Mouse (Mus musculus): ENCODE results near the gene Prima1. TPM values are rescaled to one million over a fixed set of nuclear protein-coding genes. Genes with fewer than 3 reads are reported as not detected.

The Prima1 gene
- total RNA-seq, 2 experiments from 2014 or later: 4.8 to 7.9 TPM

GRCm38 (mm10) chr12:103226121-103226520 is 15.8 kb downstream of the Prima1 start:
- DNase-seq (ENCODE audit: low spot score in 2 of 2): no peak

GRCm38 (mm10) chr12:103223671-103224070 is 18.3 kb downstream of the Prima1 start:
- no peak for DNase-seq (ENCODE audit: low spot score in 2 of 2)

GRCm38 (mm10) chr12:103215877-103216610 is 25.9 kb downstream of the Prima1 start:
- no peak for DNase-seq (ENCODE audit: low spot score in 2 of 2)

- no peak for DNase-seq (ENCODE audit: low spot score in 2 of 2)
Observed at GRCm38 (mm10) chr12:103214797-103215196, 27.2 kb downstream of the Prima1 start.

GRCm38 (mm10) chr12:103214270-103214669 is 27.7 kb downstream of the Prima1 start:
- DNase-seq (ENCODE audit: low spot score in 2 of 2): peak in 1 of 2 experiments; percentile 22

GRCm38 (mm10) chr12:103213591-103213990 is 28.4 kb downstream of the Prima1 start:
- no peak for DNase-seq (ENCODE audit: low spot score in 2 of 2)

GRCm38 (mm10) chr12:103211078-103211477 is 30.9 kb downstream of the Prima1 start:
- no peak for DNase-seq (ENCODE audit: low spot score in 2 of 2)

- DNase-seq (ENCODE audit: low spot score in 2 of 2): no peak
Observed at GRCm38 (mm10) chr12:103209581-103209980, 32.4 kb downstream of the Prima1 start.

GRCm38 (mm10) chr12:103205561-103205960 is 36.4 kb downstream of the Prima1 start:
- peak in 1 of 2 experiments; percentile 22 for DNase-seq (ENCODE audit: low spot score in 2 of 2)

- no peak for DNase-seq (ENCODE audit: low spot score in 2 of 2)
Observed at GRCm38 (mm10) chr12:103202592-103203544, 39.1 kb downstream of the Prima1 start.

- DNase-seq (ENCODE audit: low spot score in 2 of 2): no peak
Observed at GRCm38 (mm10) chr12:103192996-103193395, 49.0 kb downstream of the Prima1 start.

- DNase-seq (ENCODE audit: low spot score in 2 of 2): peak; percentile 52 to 77
Observed at GRCm38 (mm10) chr12:103189771-103190170, 52.2 kb downstream of the Prima1 start.

GRCm38 (mm10) chr12:103188223-103188622 is 53.7 kb downstream of the Prima1 start:
- DNase-seq (ENCODE audit: low spot score in 2 of 2): no peak

GRCm38 (mm10) chr12:103187020-103187419 is 54.9 kb downstream of the Prima1 start:
- no peak for DNase-seq (ENCODE audit: low spot score in 2 of 2)

GRCm38 (mm10) chr12:103183057-103183456 is 58.9 kb downstream of the Prima1 start:
- no peak for DNase-seq (ENCODE audit: low spot score in 2 of 2)

- no peak for DNase-seq (ENCODE audit: low spot score in 2 of 2)
Observed at GRCm38 (mm10) chr12:103168892-103169291, 73.1 kb downstream of the Prima1 start.

- no peak for DNase-seq (ENCODE audit: low spot score in 2 of 2)
Observed at GRCm38 (mm10) chr12:103164101-103165030, 77.6 kb downstream of the Prima1 start.

GRCm38 (mm10) chr12:103163596-103163995 is 78.4 kb downstream of the Prima1 start:
- no peak for DNase-seq (ENCODE audit: low spot score in 2 of 2)

GRCm38 (mm10) chr12:103160721-103161120 is 81.2 kb downstream of the Prima1 start:
- no peak for DNase-seq (ENCODE audit: low spot score in 2 of 2)

GRCm38 (mm10) chr12:103159016-103159415 is 82.9 kb downstream of the Prima1 start:
- no peak for DNase-seq (ENCODE audit: low spot score in 2 of 2)

Data from layer of hippocampus, postnatal 14 days (tissue).